7 mouse cellular contexts compared by ENCODE assay signal in genomic region chr7:143437231-143437893, GRCm38 (mm10). TPM values are rescaled to one million over a fixed set of nuclear protein-coding genes. Genes with fewer than 3 reads are reported as not detected.
DNase-seq lines count a peak whose midpoint lies in the region; ATAC-seq and TF ChIP-seq lines count a peak whose summit lies in the region.

No protein-coding gene starts in this region.

- DNase-seq in hindbrain, embryonic 11.5 days (ENCODE audit: low spot score), result peak; percentile 67
- DNase-seq in cerebellum, postnatal 25 days, result no peak
- DNase-seq in spleen, adult 12 weeks (ENCODE audit: low spot score), result no peak
- DNase-seq in ovary, postnatal 14 days (ENCODE audit: low spot score), result no peak

- H3K4me1 ChIP-seq in E14TG2a.4 (replicated peaks; ENCODE audit: low read depth, low read length), result peaks cover 73% of the 10 kb centered on the region
- H3K4me1 ChIP-seq in ES-Bruce4 (ENCODE audit: control insufficient read depth, insufficient read depth, low read length), result peaks cover 2% of the 10 kb centered on the region
- H3K4me1 ChIP-seq in hindbrain, embryonic 11.5 days (replicated peaks; ENCODE audit: control insufficient read depth, insufficient read depth, low read length), result peaks cover 11% of the 10 kb centered on the region; the same call in 1 of the 2 replicates
- H3K4me1 ChIP-seq in liver, embryonic 15.5 days (replicated peaks), result no peaks in the 10 kb centered on the region; the same call in 1 of the 2 replicates

- peak overlapping the region; percentile 72 for H3K4me2 ChIP-seq in hindbrain, embryonic 11.5 days (replicated peaks; ENCODE audit: low read depth, low read length)
- peak overlapping the region; percentile 59 for H3K4me2 ChIP-seq in liver, embryonic 15.5 days

- H3K27me3 ChIP-seq in E14TG2a.4 (ENCODE audit: insufficient read depth, low read length) (peaks cover 97% of the 10 kb centered on the region), ES-Bruce4 (ENCODE audit: control insufficient read depth, insufficient read depth, low read length, poor library complexity, severe bottlenecking) (0 out of 2 replicates have a peak, but pooled peaks cover 4% of the 10 kb centered on the region)
- H3K27me3 ChIP-seq in hindbrain, embryonic 11.5 days (ENCODE audit: control insufficient read depth, insufficient read depth, low read length), result peaks cover 4% of the 10 kb centered on the region; the same call in 1 of the 2 replicates
- H3K27me3 ChIP-seq in liver, embryonic 15.5 days, result peaks cover 80% of the 10 kb centered on the region

- TF ChIP-seq CTCF in E14TG2a.4 (conservative IDR thresholded peaks at IDR 0.05; ENCODE audit: low read length), result no peak
- TF ChIP-seq CTCF in ES-Bruce4 (IDR thresholded peaks at IDR 0.05; ENCODE audit: low read depth, low read length), result no peak

- ATAC-seq in hindbrain, embryonic 11.5 days (ENCODE audit: low FRiP score), result peak; percentile 72
- ATAC-seq in liver, embryonic 15.5 days (ENCODE audit: insufficient read depth), result 0 out of 2 replicates have a peak, but pooled peaks have one; percentile 15

- H3K36me3 ChIP-seq in E14TG2a.4 (ENCODE audit: insufficient read depth, low read length) (no peaks in the 10 kb centered on the region), ES-Bruce4 (ENCODE audit: control insufficient read depth, insufficient read depth, low read length, poor library complexity, severe bottlenecking) (no peaks in the 10 kb centered on the region)
- H3K36me3 ChIP-seq in hindbrain, embryonic 11.5 days (ENCODE audit: control insufficient read depth, insufficient read depth, low read length), result no peaks in the 10 kb centered on the region
- H3K36me3 ChIP-seq in liver, embryonic 15.5 days (replicated peaks), result no peaks in the 10 kb centered on the region

- no peak overlapping the region for H3K27ac ChIP-seq in ES-Bruce4 (ENCODE audit: insufficient read depth, low read length)
- peak overlapping the region; percentile 88 for H3K27ac ChIP-seq in hindbrain, embryonic 11.5 days (ENCODE audit: low read depth, low read length)
- H3K27ac ChIP-seq in liver, embryonic 15.5 days (replicated peaks), result no peak overlapping the region

- no peak for TF ChIP-seq EP300 in ES-Bruce4 (IDR thresholded peaks at IDR 0.05; ENCODE audit: insufficient read depth, low read depth, low read length)

- H3K9ac ChIP-seq in ES-Bruce4 (ENCODE audit: low read depth, poor library complexity, severe bottlenecking), result no peak overlapping the region
- H3K9ac ChIP-seq in hindbrain, embryonic 11.5 days (ENCODE audit: low read depth, low read length), result peak overlapping the region; percentile 73
- no peak overlapping the region for H3K9ac ChIP-seq in liver, embryonic 15.5 days

- TF ChIP-seq POLR2A in ES-Bruce4 (IDR thresholded peaks at IDR 0.05; ENCODE audit: insufficient read depth, low read length), result no peak

- H3K4me3 ChIP-seq in E14TG2a.4 (replicated peaks; ENCODE audit: low read length) (peak overlapping the region; percentile 72), ES-Bruce4 (ENCODE audit: low read depth, low read length) (peak overlapping the region; percentile 22; the same call in 1 of the 2 replicates)
- peak overlapping the region; percentile 36 for H3K4me3 ChIP-seq in hindbrain, embryonic 11.5 days (ENCODE audit: low read depth, low read length)
- peak overlapping the region; percentile 39 for H3K4me3 ChIP-seq in liver, embryonic 15.5 days (replicated peaks)

- H3K9me3 ChIP-seq in E14TG2a.4 (ENCODE audit: low read length) (peaks cover 4% of the 10 kb centered on the region; the same call in 1 of the 2 replicates), ES-Bruce4 (replicated peaks; ENCODE audit: control insufficient read depth, insufficient read depth, low read length, poor library complexity, severe bottlenecking) (no peaks in the 10 kb centered on the region)
- H3K9me3 ChIP-seq in hindbrain, embryonic 11.5 days (ENCODE audit: control insufficient read depth, low read length), result no peaks in the 10 kb centered on the region
- H3K9me3 ChIP-seq in liver, embryonic 15.5 days (replicated peaks), result no peaks in the 10 kb centered on the region

- 16% methylated on average over 18 of the region's 18 CpGs for WGBS in hindbrain, embryonic 11.5 days
- WGBS in liver, embryonic 15.5 days (ENCODE audit: insufficient replicate concordance), result 19% methylated on average over 18 of the region's 18 CpGs

RNA-seq across cellular contexts. Expression of gene Cdkn1c, which starts 23.5 kb away (rescaled TPM):
- 23.4 and 24.2 TPM in 2 replicates for polyA plus RNA-seq in ES-Bruce4 (2011; ENCODE audit: insufficient read depth, insufficient read length, low read depth, missing spikeins)
- polyA plus RNA-seq in hindbrain, embryonic 11.5 days (2014; fragmentation: Nextera tagmentation; extraction: Ambion mirVana), result 942 and 1,091 TPM in 2 replicates
- 182 and 216 TPM in 2 replicates for polyA plus RNA-seq in liver, embryonic 15.5 days (2015; fragmentation: Nextera tagmentation; extraction: Ambion mirVana)

RNA-seq across cellular contexts. Expression of gene Slc22a18, which starts 36.2 kb away (rescaled TPM):
- polyA plus RNA-seq in ES-Bruce4 (2011; ENCODE audit: insufficient read depth, insufficient read length, low read depth, missing spikeins), result 4.5 and 5.0 TPM in 2 replicates
- 0.14 and 0.71 TPM in 2 replicates for polyA plus RNA-seq in hindbrain, embryonic 11.5 days (2014; fragmentation: Nextera tagmentation; extraction: Ambion mirVana)
- polyA plus RNA-seq in liver, embryonic 15.5 days (2015; fragmentation: Nextera tagmentation; extraction: Ambion mirVana), result 12.9 and 16.3 TPM in 2 replicates

Comparison
In these comparisons a context has a peak if more than half of its experiments do, and no peak if none do; other contexts are left out.
1. H3K4me3 ChIP-seq: peak in every context shown above with its lines; median percentile 72 in E14TG2a.4; 39 in liver, embryonic 15.5 days; 36 in hindbrain, embryonic 11.5 days; 22 in ES-Bruce4.